Mouse (Mus musculus) liver, embryonic 15.5 days (tissue): ENCODE measurements at regions not wholly inside any gene's neighbourhood (a gene's known extent, or its start where the extent isn't known, plus 50 kb on each side); places are given as distances from the start of the nearest gene placed in this dataset.

Experiments used
- ATAC-seq: fragments of 200-750 bp; cut with Nextera tagmentation; 2 replicates; pipeline ENCODE4 v1.8.0; 2017; ENCODE audit warnings: moderate number of reproducible peaks, mild to moderate bottlenecking, moderate library complexity; ENCODE audit not compliant: insufficient read depth
- H3K27ac ChIP-seq: fragments of 300-500 bp; sonication (generic); replicated peaks from 2 replicates; pipeline ENCODE4 v1.5.1; 2015; ENCODE audit warnings: mild to moderate bottlenecking, inconsistent platforms
- H3K27me3 ChIP-seq: fragments of 300-500 bp; sonication (generic); 2 replicates; pipeline ENCODE4 v1.6.1; 2015; ENCODE audit warnings: mild to moderate bottlenecking, inconsistent platforms
- H3K36me3 ChIP-seq: fragments of 300-500 bp; sonication (generic); replicated peaks from 2 replicates; pipeline ENCODE4 v1.6.1; 2015; ENCODE audit warnings: moderate library complexity, mild to moderate bottlenecking, inconsistent platforms
- H3K4me1 ChIP-seq: fragments of 300-500 bp; sonication (generic); replicated peaks from 2 replicates; pipeline ENCODE4 v1.6.1; 2015; ENCODE audit warnings: inconsistent platforms
- H3K4me2 ChIP-seq: fragments of 300-500 bp; sonication (generic); 2 replicates; pipeline ENCODE4 v1.6.1; 2015; ENCODE audit warnings: moderate library complexity, mild to moderate bottlenecking, inconsistent platforms
- H3K4me3 ChIP-seq: fragments of 300-500 bp; sonication (generic); replicated peaks from 2 replicates; pipeline ENCODE4 v1.5.1; 2015; ENCODE audit warnings: mild to moderate bottlenecking, inconsistent platforms
- H3K9ac ChIP-seq: fragments of 300-500 bp; sonication (generic); 2 replicates; pipeline ENCODE4 v1.6.1; 2015; ENCODE audit warnings: moderate library complexity, mild to moderate bottlenecking, inconsistent platforms
- H3K9me3 ChIP-seq: fragments of 300-500 bp; sonication (generic); replicated peaks from 2 replicates; pipeline ENCODE4 v1.6.1; 2016; ENCODE audit warnings: inconsistent platforms
- WGBS: fragments of 180-500 bp; shearing (Covaris S2); methylation state at CpG from one replicate; pipeline ENCODE4 v1.1.7; 2015; ENCODE audit warnings: mixed read lengths; ENCODE audit not compliant: insufficient replicate concordance; 5-methylcytosine and 5-hydroxymethylcytosine counted together

DNA sequence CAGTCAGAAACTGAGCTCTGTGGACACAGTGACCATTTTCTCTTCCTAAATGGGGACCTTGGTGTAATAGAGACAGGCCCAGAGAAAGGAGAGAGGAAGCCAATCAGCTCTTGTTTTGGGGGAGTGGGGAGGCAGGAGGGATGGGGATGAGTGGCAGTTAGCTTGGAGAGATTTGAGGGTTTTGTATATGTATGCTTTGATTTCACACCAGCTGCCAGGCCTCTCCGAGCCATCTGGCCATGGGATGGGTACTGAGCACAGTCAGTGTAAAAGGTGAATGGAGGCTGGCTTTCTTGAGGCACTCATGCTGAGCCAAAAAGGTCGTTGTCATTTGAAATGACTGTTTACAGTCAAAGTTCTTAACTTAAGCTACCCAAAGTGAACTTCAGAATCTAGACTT is 295.2 kb upstream of the Gadl1 start:
- H3K36me3 ChIP-seq, result no peaks in the 10 kb centered on the region
- 53% methylated on average over 2 of the region's 2 CpGs for WGBS
- H3K9me3 ChIP-seq, result no peaks in the 10 kb centered on the region
- H3K27ac ChIP-seq, result no peak overlapping the region
- peaks cover 20% of the 10 kb centered on the region; the same call in 1 of the 2 replicates for H3K4me1 ChIP-seq
- ATAC-seq, result no peak
- no peak overlapping the region for H3K4me3 ChIP-seq
- H3K9ac ChIP-seq, result no peak overlapping the region
- no peaks in the 10 kb centered on the region for H3K27me3 ChIP-seq
- H3K4me2 ChIP-seq, result no peak overlapping the region

DNA sequence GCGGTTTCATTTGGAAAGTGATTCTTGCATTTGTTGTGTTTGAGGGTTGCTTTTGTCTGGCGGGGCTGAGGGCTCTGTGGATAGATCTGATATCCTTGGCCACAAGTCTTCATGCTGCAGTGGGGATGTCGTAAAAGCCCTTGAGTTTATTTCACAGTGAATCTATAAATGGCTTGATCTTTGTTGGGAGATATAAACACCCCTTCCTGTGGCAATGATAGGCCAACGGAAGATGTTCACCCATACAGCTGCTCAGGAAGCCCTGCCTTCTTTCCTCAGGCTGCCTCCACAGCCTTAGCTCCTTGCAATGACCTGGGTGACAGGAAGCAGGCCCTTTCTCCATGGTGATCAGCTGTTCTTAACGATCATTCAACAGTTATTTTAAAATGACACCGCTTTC is 291.3 kb upstream of the Gadl1 start:
- Histone ChIP-seq H3K4me2 (no peak overlapping the region), H3K27me3 (no peaks in the 10 kb centered on the region), H3K36me3 (no peaks in the 10 kb centered on the region), H3K4me1 (peaks cover 9% of the 10 kb centered on the region; the same call in 1 of the 2 replicates), H3K9ac (no peak overlapping the region), H3K9me3 (no peaks in the 10 kb centered on the region), H3K27ac (no peak overlapping the region), H3K4me3 (no peak overlapping the region)
- WGBS, result 16% methylated on average over 6 of the region's 6 CpGs
- no peak for ATAC-seq

DNA sequence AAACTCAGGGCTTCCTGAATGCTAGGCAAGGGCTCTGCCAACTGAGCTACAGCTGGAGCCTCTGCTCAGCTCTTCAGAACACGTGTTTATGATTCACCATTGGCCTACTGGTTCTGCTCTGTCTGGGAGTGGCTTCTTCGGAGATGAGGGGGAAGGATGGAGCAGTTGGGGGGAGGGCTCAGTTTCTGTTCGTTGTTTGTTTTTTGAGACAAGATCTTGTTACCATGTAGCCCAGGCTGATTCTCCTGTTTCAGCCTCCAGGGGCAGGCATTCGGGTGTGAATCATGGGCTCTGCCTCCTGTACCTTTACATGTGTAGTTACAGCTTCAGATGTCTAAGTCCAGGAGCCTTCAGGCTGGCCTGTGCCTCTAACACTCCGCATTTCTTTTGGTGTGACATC is 285.3 kb upstream of the Gadl1 start:
- Histone ChIP-seq H3K36me3 (no peaks in the 10 kb centered on the region), H3K9me3 (no peaks in the 10 kb centered on the region), H3K4me1 (no peaks in the 10 kb centered on the region), H3K4me2 (no peak overlapping the region), H3K27ac (no peak overlapping the region), H3K9ac (no peak overlapping the region), H3K27me3 (no peaks in the 10 kb centered on the region), H3K4me3 (no peak overlapping the region)
- whole genome bisulfite sequencing, result 5% methylated on average over 5 of the region's 5 CpGs
- no peak for ATAC-seq

DNA sequence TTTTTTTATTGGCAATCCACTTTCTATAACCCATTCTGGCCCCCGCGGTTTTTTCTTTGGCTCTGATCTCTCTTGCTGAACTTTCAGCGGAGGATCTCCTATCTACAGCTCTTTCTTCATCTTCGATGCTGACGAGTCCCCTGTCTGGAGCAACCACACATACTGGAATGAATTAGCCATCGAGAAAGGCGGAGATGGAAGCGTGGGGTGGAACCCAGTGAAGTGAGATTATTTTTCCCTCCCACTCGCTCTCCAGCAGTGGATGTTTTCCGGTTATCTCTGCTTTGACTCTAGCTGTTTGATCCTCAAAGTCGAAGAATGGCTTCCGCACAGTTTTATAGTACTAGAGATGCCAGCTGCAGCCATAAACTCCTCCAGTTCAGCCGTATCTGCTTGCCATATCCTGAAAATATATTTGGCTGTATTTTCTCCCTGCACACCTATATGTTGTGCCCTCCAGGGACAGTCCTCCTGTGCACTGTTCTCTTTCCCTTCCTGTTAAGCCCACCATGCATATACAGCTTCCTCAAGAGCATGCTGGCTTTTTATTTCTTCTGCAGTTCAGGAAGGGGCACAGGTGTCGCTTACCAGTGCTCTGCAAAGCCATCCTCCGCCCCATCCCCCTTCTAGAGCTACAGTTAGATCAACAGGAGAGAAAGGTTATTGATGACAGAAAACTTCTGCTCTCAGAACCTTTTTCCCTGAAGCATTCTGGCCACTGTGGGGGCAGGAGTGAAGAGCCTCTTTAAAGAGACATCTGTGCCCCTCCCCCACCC is 284.3 kb upstream of the Gadl1 start:
- Histone ChIP-seq H3K36me3 (no peaks in the 10 kb centered on the region), H3K27ac (no peak overlapping the region), H3K27me3 (no peaks in the 10 kb centered on the region), H3K9ac (no peak overlapping the region), H3K4me3 (no peak overlapping the region), H3K4me2 (no peak overlapping the region), H3K4me1 (no peaks in the 10 kb centered on the region), H3K9me3 (no peaks in the 10 kb centered on the region)
- WGBS, result 52% methylated on average over 15 of the region's 15 CpGs
- ATAC-seq, result no peak

DNA sequence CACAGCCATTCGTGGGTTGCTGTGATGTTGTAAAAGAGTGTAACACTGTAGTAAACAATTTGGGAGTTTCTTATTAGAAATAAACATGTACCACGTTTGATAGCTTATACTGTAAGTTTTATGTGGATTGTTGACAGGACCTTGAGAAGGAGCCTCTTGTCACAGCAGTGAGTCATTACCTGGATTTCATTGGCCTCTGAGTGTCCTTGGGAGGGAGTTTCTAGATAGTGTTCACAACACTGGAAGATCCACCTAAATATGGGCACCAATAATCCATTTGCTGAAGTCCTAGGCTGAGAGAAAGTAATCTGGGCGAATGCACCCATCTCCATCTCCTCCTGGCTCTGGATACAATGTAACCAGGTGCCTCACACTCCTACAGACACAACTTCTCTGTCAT is 281.7 kb upstream of the Gadl1 start:
- ATAC-seq, result no peak
- 52% methylated on average over 3 of the region's 3 CpGs for WGBS
- Histone ChIP-seq H3K4me1 (no peaks in the 10 kb centered on the region), H3K27me3 (no peaks in the 10 kb centered on the region), H3K36me3 (no peaks in the 10 kb centered on the region), H3K4me3 (no peak overlapping the region), H3K27ac (no peak overlapping the region), H3K9me3 (no peaks in the 10 kb centered on the region), H3K4me2 (no peak overlapping the region), H3K9ac (no peak overlapping the region)

DNA sequence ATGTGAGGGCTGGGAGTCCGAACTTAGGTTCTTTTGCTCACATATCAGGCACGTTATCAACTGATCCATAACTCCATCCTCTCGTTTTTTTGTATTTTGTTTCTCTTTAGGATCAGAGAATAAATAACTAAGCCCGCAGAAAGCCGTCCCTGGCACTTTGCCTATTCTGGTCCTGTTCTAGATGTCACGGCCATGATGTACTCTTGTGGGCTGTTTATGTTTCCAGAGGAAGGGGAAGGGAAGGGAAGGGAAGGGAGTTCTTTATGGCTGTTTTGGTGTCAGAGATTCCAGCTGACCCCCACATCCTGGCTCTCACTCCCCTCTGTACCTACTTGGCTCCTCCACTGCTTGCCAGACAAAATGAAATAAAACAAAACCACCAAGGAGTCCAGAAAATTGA is 272.1 kb upstream of the Gadl1 start:
- Histone ChIP-seq H3K4me2 (no peak overlapping the region), H3K4me3 (no peak overlapping the region), H3K4me1 (no peaks in the 10 kb centered on the region), H3K36me3 (no peaks in the 10 kb centered on the region), H3K27me3 (no peaks in the 10 kb centered on the region), H3K9me3 (no peaks in the 10 kb centered on the region), H3K27ac (no peak overlapping the region), H3K9ac (no peak overlapping the region)
- 65% methylated on average over 6 of the region's 6 CpGs for WGBS
- no peak for ATAC-seq

DNA sequence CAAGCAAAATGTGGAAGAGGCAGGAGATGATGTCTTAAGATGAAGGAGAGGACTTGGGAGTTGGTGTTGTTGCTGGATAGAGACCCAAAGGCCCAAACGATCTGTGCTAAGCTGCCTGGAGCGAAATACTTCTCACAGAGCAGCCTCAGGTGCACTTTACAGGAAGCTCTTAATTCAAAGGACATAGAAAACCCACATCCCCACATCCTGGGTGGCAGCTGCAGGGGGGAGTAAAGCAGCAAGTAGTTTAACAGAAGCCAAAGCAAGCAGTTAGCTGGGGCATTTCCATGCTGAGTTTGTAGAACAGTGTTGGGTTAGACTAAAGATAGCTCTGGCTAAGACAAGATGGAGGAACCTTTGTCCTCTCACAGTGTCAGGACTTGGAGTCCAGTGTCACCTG is 268.5 kb upstream of the Gadl1 start:
- H3K27me3 ChIP-seq, result no peaks in the 10 kb centered on the region
- no peak for ATAC-seq
- H3K9me3 ChIP-seq, result no peaks in the 10 kb centered on the region
- H3K36me3 ChIP-seq, result no peaks in the 10 kb centered on the region
- no peaks in the 10 kb centered on the region for H3K4me1 ChIP-seq
- WGBS, result 54% methylated on average over 2 of the region's 2 CpGs
- H3K9ac ChIP-seq, result no peak overlapping the region
- no peak overlapping the region for H3K4me2 ChIP-seq
- no peak overlapping the region for H3K4me3 ChIP-seq
- no peak overlapping the region for H3K27ac ChIP-seq

DNA sequence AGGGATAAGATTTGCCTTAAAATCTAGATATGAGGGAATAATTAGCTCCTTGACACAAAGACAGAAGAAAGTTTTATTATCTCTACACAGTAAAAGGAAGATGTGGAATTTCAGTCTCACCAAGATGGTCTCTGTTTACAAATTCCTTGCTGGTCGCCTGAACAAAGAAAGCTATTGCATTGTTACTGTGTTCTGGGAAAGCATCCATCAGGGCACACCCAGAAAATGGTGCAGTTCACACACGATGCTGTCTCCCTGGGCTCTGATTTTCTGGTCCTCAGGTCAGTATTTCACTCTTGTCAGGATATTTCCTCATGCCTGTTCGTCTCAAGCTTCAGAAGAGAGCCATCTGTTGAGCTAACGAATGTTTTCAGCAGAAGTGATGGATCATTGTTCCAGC is 267.2 kb upstream of the Gadl1 start:
- H3K27me3 ChIP-seq, result no peaks in the 10 kb centered on the region
- no peak overlapping the region for H3K4me3 ChIP-seq
- H3K9ac ChIP-seq, result no peak overlapping the region
- ATAC-seq, result no peak
- WGBS, result 29% methylated on average over 4 of the region's 4 CpGs
- H3K9me3 ChIP-seq, result no peaks in the 10 kb centered on the region
- no peaks in the 10 kb centered on the region for H3K36me3 ChIP-seq
- no peak overlapping the region for H3K27ac ChIP-seq
- no peak overlapping the region for H3K4me2 ChIP-seq
- no peaks in the 10 kb centered on the region for H3K4me1 ChIP-seq

DNA sequence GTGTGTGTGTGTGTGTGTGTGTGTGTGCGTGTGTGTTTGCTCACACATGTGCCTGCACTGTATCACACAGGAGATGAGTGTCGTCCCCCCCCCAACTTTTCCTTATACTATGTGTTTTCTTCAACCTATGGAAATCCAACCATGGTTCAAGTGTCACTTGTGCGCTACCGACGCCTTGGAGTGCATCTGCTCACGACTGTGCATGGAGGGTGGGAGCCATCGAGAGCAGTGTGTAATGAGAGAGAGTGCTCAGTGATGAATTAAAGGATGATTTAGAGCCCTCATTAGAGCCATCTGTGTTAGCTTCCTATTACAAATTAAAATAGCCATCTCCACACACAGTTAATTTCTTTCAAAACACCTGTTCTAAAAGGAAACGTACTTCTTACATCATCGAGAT is 264.3 kb upstream of the Gadl1 start:
- Histone ChIP-seq H3K27ac (no peak overlapping the region), H3K4me1 (no peaks in the 10 kb centered on the region), H3K9me3 (no peaks in the 10 kb centered on the region), H3K36me3 (no peaks in the 10 kb centered on the region), H3K4me2 (no peak overlapping the region), H3K27me3 (no peaks in the 10 kb centered on the region), H3K4me3 (no peak overlapping the region), H3K9ac (no peak overlapping the region)
- 82% methylated on average over 9 of the region's 9 CpGs for WGBS
- no peak for ATAC-seq

DNA sequence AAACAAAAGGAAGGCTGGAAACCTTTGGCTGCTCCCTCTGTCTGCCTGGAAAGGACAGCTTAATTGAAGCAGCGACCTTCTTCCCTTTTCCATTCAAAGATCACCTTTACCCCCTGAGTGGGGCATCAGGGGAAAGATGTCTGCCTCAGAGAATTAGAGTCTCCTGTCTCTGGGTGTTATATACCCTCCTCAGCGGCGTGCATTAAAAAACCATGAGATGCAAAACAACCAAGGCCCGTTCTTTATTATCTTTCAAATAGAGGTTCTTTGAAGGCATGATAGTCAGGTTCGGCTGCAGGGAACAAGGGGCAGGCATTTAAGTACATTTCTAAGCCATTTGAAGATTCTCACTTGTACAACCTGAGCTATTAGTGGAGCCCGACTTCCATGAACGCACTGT is 263.0 kb upstream of the Gadl1 start:
- no peak for ATAC-seq

DNA sequence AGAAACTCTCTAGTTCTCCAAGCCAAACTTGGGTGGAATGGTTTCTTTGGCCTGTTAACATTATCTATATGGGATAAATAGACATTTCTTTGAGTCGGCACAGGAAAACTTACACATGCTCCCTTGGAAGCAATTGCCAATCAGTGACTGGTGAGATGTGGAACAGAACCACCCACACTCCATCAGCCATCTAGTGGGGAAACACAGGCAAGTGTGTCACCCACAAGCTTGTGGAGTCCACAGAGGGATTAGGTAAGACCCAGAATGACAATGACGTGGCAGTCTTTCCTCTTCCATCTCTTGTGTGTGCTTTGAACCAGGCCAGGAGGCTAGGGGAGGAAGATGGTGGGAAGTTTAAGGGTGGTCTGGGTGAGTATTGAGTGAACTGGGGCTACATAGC is 257.5 kb upstream of the Gadl1 start:
- no peak overlapping the region for H3K4me3 ChIP-seq
- H3K27ac ChIP-seq, result no peak overlapping the region
- WGBS, result 57% methylated on average over 2 of the region's 2 CpGs
- no peaks in the 10 kb centered on the region for H3K36me3 ChIP-seq
- no peak overlapping the region for H3K9ac ChIP-seq
- H3K27me3 ChIP-seq, result no peaks in the 10 kb centered on the region
- ATAC-seq, result no peak
- H3K9me3 ChIP-seq, result 0 out of 2 replicates have a peak, but pooled peaks cover 4% of the 10 kb centered on the region
- H3K4me2 ChIP-seq, result no peak overlapping the region
- H3K4me1 ChIP-seq, result no peaks in the 10 kb centered on the region

More for the DNA sequence above, 263.0 kb upstream of the Gadl1 start:
- H3K36me3 ChIP-seq, result no peaks in the 10 kb centered on the region
- no peak overlapping the region for H3K4me3 ChIP-seq
- no peak overlapping the region for H3K4me2 ChIP-seq
- no peaks in the 10 kb centered on the region for H3K27me3 ChIP-seq
- H3K27ac ChIP-seq, result no peak overlapping the region
- H3K9ac ChIP-seq, result no peak overlapping the region
- no peaks in the 10 kb centered on the region for H3K9me3 ChIP-seq
- no peaks in the 10 kb centered on the region for H3K4me1 ChIP-seq
- WGBS, result 59% methylated on average over 7 of the region's 7 CpGs

DNA sequence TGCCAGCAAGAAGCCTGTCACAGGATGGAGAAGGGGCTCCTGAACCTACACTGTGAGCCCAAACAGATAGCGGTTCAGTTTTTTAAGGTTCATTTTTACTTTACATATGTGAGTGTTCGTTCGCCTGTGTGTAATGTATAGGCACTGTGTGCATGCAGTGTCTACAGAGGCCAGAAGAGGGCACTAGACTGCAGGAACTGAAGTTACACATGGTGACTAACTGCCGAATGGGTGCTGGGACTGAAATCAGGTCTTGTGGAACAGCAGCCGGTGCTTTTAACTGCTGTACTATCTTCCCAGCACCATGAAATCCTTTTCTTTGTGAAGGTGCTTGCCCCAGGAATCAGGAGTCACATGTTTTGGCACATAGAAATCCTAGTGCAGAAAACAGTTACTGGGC is 256.1 kb upstream of the Gadl1 start:
- Histone ChIP-seq H3K36me3 (no peaks in the 10 kb centered on the region), H3K27ac (no peak overlapping the region), H3K4me1 (no peaks in the 10 kb centered on the region), H3K9ac (no peak overlapping the region), H3K27me3 (no peaks in the 10 kb centered on the region), H3K4me2 (no peak overlapping the region), H3K9me3 (0 out of 2 replicates have a peak, but pooled peaks cover 4% of the 10 kb centered on the region), H3K4me3 (no peak overlapping the region)
- WGBS, result 80% methylated on average over 5 of the region's 5 CpGs
- ATAC-seq, result no peak
